Mouse (Mus musculus) lung, postnatal 0 days (tissue): ENCODE data around the gene Cd36.

Source experiments
- CTCF ChIP-seq: IDR thresholded peaks from 2 replicates; pipeline ENCODE4 v1.5.1; 2016; ENCODE audit warnings: antibody characterized with exemption, mild to moderate bottlenecking
- EP300 ChIP-seq: IDR thresholded peaks from 2 replicates; pipeline ENCODE4 v1.6.1; 2016; ENCODE audit warnings: antibody characterized with exemption, mild to moderate bottlenecking, control low read depth

DNA sequence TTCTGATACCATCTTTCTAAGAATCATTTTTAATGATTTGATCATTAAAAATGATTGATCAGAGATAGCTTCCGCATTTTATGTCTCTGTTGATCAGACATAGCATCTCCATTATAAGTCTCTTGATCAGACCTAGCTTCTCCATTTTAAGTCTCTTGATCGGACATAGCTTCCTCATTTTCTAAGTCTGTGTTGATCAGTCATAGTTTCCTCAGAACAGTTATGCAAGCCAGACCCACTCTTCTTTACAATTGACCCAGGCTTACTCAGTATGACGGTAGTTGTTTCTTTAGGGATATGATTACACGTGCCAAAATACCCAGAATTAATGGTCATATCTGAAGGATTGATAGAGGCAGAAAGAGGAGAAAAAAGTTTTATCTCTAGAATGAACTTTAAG lies 31.3 kb downstream of the Cd36 start:
- TF ChIP-seq CTCF (no peak), EP300 (no peak)
